ENCODE assay signal across 7 mouse cellular contexts in genomic region chr11:101814375-101815102, GRCm38 (mm10). TPM values are rescaled to one million over a fixed set of nuclear protein-coding genes. Genes with fewer than 3 reads are reported as not detected.
DNase-seq lines count a peak whose midpoint lies in the region; ATAC-seq and TF ChIP-seq lines count a peak whose summit lies in the region.

No protein-coding gene starts in this region.

- H3K27ac ChIP-seq in intestine, embryonic 16.5 days (ENCODE audit: low read length), result no peak overlapping the region
- H3K27ac ChIP-seq in midbrain, embryonic 11.5 days (ENCODE audit: low read depth, low read length), result no peak overlapping the region
- no peak overlapping the region for H3K27ac ChIP-seq in spleen, adult 2 months (ENCODE audit: insufficient read depth, low read length)

- peak; percentile 57; the same call in 1 of the 2 replicates for ATAC-seq in intestine, embryonic 16.5 days
- ATAC-seq in midbrain, embryonic 11.5 days (ENCODE audit: low FRiP score), result peak; percentile 70

- H3K4me2 ChIP-seq in intestine, embryonic 16.5 days (ENCODE audit: low read depth, low read length), result peak overlapping the region; percentile 3; the same call in 1 of the 2 replicates
- peak overlapping the region; percentile 38 for H3K4me2 ChIP-seq in midbrain, embryonic 11.5 days

- H3K4me1 ChIP-seq in intestine, embryonic 16.5 days (ENCODE audit: control insufficient read depth, insufficient read depth, low read length), result peaks cover 8% of the 10 kb centered on the region; the same call in 1 of the 2 replicates
- H3K4me1 ChIP-seq in midbrain, embryonic 11.5 days (ENCODE audit: control insufficient read depth, insufficient read depth, low read length), result peaks cover 5% of the 10 kb centered on the region; the same call in 1 of the 2 replicates
- H3K4me1 ChIP-seq in spleen, adult 2 months (ENCODE audit: control insufficient read depth, insufficient read depth, insufficient read length), result no peaks in the 10 kb centered on the region

- H3K9ac ChIP-seq in intestine, embryonic 16.5 days (ENCODE audit: low read depth, low read length), result no peak overlapping the region
- H3K9ac ChIP-seq in midbrain, embryonic 11.5 days (ENCODE audit: low read length), result peak overlapping the region; percentile 44

- DNase-seq in adrenal gland, postnatal 10 days, result peak; percentile 91
- peak; percentile 94 for DNase-seq in embryo, embryonic 10.5 days (ENCODE audit: low spot score)
- peak; percentile 75 to 81 for DNase-seq in gastrocnemius, postnatal 36 days
- DNase-seq in left cerebral cortex, postnatal 25 days (ENCODE audit: low spot score in 2 of 2), result peak; percentile 68 to 76
- DNase-seq in midbrain, embryonic 11.5 days (ENCODE audit: low spot score, missing footprints), result peak; percentile 98
- peak in 1 of 2 experiments; percentile 61 for DNase-seq in spleen, adult 2 months (ENCODE audit: low read depth in 1 of 2, low spot score in 2 of 2)

- TF ChIP-seq CTCF in spleen, adult 2 months (IDR thresholded peaks at IDR 0.05; ENCODE audit: extremely low read depth, insufficient read depth, insufficient read length, insufficient replicate concordance), result peak; percentile 93

- H3K36me3 ChIP-seq in intestine, embryonic 16.5 days (ENCODE audit: control insufficient read depth, insufficient read depth, low read length), result no peaks in the 10 kb centered on the region
- H3K36me3 ChIP-seq in midbrain, embryonic 11.5 days (ENCODE audit: control insufficient read depth, insufficient read depth, low read length), result no peaks in the 10 kb centered on the region
- no peaks in the 10 kb centered on the region for H3K36me3 ChIP-seq in spleen, adult 2 months (ENCODE audit: control insufficient read depth, insufficient read depth, low read length)

- 22% methylated on average over 23 of the region's 23 CpGs for WGBS in intestine, embryonic 16.5 days
- WGBS in midbrain, embryonic 11.5 days, result 10% methylated on average over 23 of the region's 23 CpGs
- WGBS in spleen, adult 2 months, result 35% methylated on average over 22 of the region's 23 CpGs

- no peak for TF ChIP-seq POLR2A in spleen, adult 2 months (IDR thresholded peaks at IDR 0.05; ENCODE audit: low read depth, low read length)

- intact Hi-C loops in gastrocnemius, postnatal 36 days (cut with DNase I), result loop anchor here (5.0 kb wide), 2 partner anchors 52 to 153 kb away; partner anchors contain the start of gene Sost
- intact Hi-C loops in left cerebral cortex, postnatal 25 days (cut with DNase I), result no loop called here

- no peak overlapping the region for H3K4me3 ChIP-seq in intestine, embryonic 16.5 days (ENCODE audit: low read length)
- H3K4me3 ChIP-seq in midbrain, embryonic 11.5 days (ENCODE audit: low read depth, low read length), result peak overlapping the region; percentile 18; the same call in 1 of the 2 replicates
- no peak overlapping the region for H3K4me3 ChIP-seq in spleen, adult 2 months (ENCODE audit: extremely low read depth, insufficient read depth, insufficient read length)

- 0 out of 2 replicates have a peak, but pooled peaks cover 2% of the 10 kb centered on the region for H3K9me3 ChIP-seq in intestine, embryonic 16.5 days (ENCODE audit: control insufficient read depth, low read length)
- H3K9me3 ChIP-seq in midbrain, embryonic 11.5 days (ENCODE audit: control insufficient read depth, low read length), result no peaks in the 10 kb centered on the region

- no peaks in the 10 kb centered on the region for H3K27me3 ChIP-seq in intestine, embryonic 16.5 days (replicated peaks; ENCODE audit: control insufficient read depth, insufficient read depth, low read length)
- H3K27me3 ChIP-seq in midbrain, embryonic 11.5 days (ENCODE audit: control insufficient read depth, insufficient read depth, low read length), result peaks cover 6% of the 10 kb centered on the region; the same call in 1 of the 2 replicates
- H3K27me3 ChIP-seq in spleen, adult 2 months (ENCODE audit: control insufficient read depth, insufficient read depth, low read length), result no peaks in the 10 kb centered on the region

RNA-seq across cellular contexts. Expression of gene Etv4, which starts 29.4 kb away (rescaled TPM):
- 1 to 10 TPM; 3.2 to 3.9 TPM for total RNA-seq in adrenal gland, postnatal 10 days (2021)
- total RNA-seq in gastrocnemius, postnatal 36 days (2021), result 1 to 10 TPM; 4.9 to 5.1 TPM
- polyA plus RNA-seq in intestine, embryonic 16.5 days (2015; fragmentation: Nextera tagmentation; extraction: Ambion mirVana), result 3.8 and 4.8 TPM in 2 replicates
- total RNA-seq in left cerebral cortex, postnatal 25 days (2021), result 10 to 100 TPM; 18.1 to 20.3 TPM
- polyA plus RNA-seq in midbrain, embryonic 11.5 days (2014; fragmentation: Nextera tagmentation; extraction: Ambion mirVana), result 3.8 and 4.6 TPM in 2 replicates
- polyA plus RNA-seq in spleen, adult 2 months (2012; rRNA removed), result 0.16 and 0.34 TPM in 2 replicates
